Mouse (Mus musculus) cerebellum, adult 9-11 months (tissue): ENCODE measurements around the gene Ddc.

Experiments used
- DNase-seq: peaks from one replicate; pipeline ENCODE4 v3.0.0; 2022

Gene Ddc

DNA sequence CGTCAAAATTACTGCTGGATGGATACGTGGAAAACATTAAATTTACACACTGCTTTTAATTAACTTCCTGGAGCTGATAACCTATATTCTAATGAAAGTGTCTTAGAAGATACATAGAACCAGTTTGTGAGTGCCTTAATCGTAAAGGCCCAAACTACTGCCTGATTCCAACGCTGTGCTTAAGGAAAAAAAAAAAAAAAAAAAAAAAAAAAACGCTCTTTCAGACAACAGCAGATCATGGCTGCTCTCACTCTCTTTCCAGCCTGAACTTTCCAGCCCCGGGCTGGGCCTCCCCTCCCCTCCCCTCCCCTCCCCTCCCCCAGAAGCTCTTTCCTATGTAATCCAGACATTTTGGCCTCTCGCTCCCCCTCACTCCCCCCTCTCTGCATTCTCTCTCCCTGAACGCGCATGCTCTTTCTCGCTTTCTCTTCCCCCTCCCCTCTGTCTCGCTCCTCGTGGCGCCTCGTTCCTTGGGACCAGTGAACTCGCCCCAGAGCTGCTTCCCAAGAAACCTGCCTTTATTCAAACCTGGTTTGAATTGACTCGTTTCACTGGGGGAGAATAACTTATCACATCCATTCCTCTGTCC, 76.5 kb downstream of the Ddc start:
- no peak for DNase-seq

DNA sequence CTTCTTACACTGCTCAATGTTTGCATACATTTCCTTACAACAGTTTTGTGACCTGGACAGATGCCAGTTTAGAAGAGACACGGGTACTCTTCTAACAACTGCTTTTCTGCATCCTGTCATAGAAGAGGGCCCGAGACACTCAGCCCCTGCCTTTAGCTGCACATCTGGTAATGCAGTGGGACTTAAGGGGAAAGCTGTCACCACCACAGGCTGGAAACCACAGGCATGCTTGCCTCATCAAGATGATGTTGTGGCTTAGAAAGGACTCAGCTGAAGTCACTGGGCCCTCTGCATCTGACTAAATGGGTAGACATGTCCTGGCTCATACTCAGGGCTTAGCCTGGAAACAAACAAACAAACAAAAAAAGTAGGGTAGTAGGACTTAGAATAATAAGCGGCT, 77.2 kb downstream of the Ddc start:
- no peak for DNase-seq

DNA sequence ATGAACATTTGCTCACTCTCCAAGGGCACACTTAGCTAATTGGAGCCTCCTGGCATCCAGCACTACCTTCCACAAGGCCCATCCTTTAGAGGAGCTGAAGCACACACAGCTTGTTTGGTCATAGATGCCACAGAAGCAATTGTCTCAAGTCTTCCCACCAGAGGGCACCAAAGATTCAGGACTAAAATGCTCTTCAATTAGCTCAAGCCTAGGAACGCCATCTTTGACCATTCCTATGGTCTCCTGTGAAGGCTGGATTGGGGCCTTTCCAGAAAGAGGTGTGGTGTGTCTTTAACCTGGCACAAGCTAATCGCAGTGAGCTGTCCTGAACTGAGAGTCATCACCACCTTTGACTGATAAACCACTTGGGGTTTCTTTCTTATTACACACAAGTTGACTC, 77.7 kb downstream of the Ddc start:
- peak; percentile 62 for DNase-seq

DNA sequence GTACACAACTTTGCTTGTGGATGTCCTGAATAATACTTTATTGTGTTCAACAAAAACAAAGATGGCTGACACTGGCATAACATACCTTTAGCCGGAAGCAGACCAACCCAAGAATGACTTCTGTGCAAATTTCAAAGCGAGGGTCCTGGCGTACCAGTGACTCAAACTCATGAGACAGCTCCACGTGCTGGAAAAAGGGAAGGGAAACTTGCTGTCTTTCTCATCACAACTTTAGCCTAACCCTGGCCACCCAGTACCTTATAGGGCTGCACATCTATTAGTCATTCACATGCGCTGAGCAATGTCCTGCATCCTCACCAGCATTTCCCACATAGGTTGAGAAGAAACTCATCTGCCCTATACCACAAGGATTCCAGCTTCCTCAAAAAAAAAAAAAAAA, 78.7 kb downstream of the Ddc start:
- no peak for DNase-seq

DNA sequence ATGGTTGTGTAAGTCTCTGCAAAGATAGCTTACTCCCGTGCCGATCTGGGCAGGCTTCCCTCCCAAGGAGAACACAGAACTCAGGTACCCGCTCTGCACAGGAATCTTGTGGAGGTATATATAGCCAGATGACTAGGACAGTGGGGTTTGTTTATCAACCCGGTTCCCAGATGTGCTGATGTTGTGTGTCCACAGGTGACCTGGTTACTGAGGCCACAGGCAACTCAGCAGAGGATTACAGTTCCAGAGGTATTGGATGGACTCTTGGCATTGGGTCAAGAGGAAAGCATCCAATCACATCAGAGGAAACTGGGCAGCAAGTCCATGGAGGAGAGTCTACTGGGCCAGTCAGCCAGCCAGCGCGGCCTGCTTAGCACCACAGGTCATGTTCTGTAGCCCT, 79.1 kb downstream of the Ddc start:
- no peak for DNase-seq

DNA sequence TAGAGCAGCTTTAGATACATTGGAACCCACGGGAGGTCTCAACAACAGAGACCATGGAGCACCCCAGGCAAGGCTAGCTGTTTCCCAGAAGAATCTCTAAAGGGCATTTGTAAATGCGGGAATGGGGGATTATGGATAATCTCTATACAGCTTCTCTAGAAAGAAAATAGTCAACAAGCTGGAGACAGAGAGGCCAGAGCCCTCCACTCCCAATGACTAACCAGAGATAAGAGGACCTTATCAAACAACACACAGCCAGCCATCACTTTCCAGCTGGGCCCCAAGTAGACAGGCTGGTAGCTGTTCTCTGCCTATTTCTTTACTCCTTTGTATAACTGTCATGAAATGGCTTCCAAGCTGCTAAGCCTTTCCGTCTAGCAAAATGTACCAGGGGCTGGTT, 82.2 kb downstream of the Ddc start:
- no peak for DNase-seq

DNA sequence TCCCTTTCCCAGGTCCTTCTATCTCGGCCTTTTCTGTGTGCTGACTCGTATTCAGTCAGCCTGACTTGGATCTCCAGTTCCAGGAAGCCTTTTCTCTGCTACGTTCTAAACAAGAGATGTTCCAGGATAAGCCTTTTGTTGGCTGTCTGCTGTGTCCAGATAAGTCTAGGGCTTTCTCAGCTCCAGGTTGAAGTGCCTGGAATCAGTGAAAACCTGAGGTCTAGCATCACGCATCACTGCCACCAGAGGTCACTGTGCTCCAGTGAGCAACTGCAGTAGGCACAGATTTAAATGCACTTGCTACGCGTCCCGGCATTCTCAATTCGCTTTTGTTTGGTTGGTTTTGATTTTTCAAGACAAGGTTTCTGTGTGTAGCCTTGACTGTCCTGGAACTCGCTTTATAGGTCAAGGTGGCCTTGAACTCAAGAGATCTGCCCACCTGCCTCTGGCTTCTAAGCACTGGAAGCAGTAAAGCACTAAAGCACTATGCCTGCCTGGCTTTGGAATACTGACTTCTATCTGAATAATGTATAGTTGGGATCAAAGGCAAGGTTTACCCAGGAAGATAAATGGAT, 86.0 kb downstream of the Ddc start:
- DNase-seq: peak; percentile 44

DNA sequence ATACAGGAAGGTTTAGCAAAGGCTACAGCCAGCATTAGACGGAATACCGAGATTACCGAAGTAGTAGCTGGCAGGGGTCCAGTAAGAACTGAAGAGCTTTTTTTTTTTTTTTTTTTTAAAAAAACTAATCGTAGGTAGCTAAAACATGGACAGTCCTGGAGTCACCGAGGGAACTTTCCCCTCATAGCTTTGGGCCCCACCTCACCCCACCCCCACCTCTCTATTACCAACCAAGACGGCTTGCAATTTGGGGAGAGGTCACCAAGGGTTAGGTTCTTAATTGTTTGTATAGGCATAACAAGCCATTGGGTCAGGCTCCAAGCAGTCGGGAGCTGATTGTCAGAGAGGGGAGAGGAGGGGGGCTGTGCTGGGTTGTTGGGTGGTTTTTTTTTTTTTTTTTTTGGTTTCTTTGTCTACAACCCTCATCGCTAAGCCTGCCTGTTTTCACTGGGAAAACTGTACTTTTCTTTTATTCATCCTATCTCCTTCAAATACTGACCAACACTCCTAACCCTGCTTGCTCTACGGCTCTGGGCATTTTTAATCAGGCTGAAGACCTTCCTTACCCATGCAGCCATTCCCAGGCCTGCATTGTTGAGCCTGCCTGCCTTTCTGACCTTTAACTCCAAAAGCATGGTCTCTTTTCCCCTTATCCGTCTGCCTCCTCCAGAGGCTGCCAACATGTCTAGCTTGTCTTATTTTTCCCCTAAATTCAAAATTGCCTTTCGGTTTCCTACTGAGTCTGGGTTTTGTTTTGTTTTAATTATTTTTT, 88.4 kb downstream of the Ddc start:
- peak; percentile 31 for DNase-seq

DNA sequence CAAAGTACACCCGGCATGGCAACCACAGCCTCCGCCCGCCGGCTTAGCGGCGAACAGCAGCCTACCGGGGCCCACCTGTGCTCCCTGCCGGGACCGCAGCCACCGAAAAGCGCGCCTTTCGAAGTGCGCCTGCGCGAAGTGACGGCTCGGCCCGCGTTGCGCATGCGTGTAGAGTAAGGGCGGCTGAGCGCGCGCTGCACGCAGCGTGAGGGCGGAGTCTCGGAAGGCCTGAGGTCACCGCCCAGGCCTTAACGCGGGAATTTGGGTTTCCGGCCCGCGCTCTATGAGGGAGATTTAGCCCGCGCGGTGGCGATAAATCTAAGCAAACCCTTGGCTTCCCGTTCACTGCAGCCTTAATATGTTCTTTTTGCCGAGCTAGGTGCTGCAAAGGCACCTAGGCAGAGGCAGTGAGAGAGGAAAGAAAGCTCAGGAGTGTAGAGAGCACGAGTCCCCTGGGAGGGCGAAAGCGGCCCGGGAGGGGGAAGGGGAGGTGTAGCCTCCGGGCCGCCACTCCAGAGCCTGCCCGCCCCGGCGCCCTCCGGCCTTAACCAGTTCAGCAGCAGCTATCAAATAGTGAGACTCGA, 89.0 kb downstream of the Ddc start, which contains the start of gene Fignl1:
Fignl1 (minus strand) TSS at position 143 of the 584 bp plus-strand sequence.
- DNase-seq: peak; percentile 94

DNA sequence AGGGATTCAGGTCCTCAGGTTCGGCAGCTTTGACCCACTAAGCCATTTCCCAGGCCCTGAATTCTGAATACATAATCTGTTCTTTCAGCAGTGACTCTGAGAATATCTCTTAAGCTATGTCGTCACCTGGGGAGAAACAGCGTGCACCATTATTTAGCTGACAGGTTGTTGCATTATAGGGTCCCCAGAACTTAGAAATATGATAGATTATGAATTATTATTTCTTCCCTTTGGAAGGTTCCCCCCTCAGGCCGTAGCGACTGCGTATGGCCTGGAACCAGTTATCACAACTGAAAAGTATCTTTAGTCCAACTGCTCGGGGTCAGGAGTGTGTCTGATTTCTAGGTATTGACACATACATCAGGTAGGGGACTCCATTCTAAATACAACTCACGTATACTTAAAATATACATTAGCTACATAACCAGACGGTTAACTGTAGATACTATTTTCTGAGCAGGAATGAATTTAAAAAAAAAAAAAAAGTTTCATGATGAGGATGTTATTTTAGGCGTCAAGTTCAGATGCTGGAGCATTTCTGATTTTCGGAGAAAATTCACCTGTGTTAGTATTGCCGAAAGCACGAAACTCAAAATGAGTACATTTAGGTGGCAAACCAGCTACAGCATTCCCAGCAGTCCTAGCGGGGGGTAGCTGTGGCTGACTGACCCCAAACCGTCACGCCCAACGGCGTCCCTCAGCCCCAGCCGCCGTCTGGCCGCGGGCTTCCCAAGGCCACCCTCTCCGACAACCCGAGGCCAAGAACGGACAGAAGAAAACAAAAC, 89.7 kb downstream of the Ddc start:
- no peak for DNase-seq

DNA sequence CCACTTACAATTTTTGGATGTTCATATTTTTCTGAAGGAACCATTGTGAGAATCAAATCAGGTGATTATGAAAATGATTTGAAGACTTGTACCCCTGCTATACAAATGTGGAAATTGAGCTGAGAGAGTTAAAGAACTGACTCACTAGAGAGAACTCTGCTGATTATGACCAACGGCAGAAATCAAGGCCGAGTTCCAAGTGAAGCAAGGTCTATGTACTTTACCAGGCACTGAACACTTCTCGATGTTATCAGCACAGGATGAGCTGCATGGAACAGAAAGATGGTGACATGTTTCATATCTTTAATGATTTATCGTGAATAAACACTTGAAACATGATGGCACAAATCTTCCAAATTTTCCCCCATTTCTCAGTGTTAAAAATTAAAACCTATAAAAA, 92.0 kb downstream of the Ddc start:
- no peak for DNase-seq

DNA sequence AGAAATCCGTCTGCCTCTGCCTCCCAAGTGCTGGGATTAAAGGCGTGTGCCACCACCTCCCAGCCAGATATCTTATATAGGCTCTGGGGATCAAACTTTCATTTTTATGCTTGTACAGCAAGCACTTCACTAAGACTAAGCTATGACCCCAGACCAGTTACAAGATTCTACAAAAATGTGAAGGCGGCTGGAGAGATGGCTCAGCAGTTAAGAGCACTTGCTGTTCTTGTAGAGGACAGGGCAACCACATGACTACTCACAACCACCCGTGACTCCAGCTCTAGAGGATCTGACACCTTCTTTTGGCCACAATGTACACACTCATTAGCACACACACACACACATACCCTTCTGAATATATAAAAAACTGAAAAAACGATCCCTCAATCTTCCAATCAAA, 93.5 kb downstream of the Ddc start:
- DNase-seq: no peak

DNA sequence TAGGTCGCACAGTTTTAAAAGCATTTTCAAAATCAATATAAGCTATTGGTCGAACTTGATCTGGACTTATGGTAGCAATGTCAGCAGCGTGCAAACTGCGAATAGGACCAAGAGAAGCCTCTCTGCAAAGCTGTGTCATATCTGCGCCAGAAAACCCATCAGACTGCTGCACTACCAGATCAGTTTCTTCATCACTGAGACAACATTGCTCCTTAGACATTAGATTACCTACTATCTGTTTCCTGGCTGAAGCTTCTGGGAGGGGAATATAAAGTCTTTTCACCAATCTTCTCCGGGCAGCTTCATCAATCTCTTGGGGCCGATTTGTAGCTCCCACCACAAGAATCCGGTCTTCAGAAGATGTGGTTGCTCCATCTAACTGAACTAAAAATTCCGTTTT, 96.9 kb downstream of the Ddc start:
- no peak for DNase-seq

DNA sequence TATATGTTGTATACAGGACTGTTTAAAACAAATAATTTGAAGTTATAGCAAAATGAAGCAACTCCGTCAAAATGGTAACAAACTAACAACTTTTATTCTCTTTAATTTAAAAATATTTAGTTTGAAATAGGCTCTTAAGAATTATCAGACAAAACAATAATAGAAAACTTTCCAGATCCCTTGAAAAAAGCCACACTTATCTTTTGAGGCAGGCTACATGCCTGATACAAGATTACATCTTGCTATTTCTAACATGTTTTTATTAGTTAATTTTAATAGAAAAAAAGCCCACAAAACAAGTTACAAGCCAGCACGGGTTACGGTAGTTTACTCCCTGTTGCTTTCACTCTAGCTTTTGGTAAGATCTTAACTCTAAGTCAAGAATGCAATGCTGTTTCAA, 97.6 kb downstream of the Ddc start:
- no peak for DNase-seq

DNA sequence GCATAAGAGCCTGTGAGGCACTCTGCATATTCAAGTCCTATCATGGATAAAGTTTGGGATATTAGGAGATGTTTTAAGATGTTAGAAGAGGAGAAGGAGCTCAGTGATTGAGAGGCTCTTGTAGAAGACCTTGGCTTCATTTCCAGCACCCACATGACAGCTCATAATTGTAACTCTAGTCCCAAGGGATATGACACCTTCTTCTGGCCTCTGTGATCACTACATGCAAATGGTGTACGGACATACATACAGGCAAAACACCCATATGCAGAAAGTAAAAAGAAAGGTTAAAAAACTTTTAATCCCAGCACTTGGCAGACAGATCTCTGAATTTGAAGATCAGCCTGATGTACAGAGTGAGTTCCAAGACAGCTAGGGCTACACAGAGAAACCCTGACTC, 99.3 kb downstream of the Ddc start:
- no peak for DNase-seq

DNA sequence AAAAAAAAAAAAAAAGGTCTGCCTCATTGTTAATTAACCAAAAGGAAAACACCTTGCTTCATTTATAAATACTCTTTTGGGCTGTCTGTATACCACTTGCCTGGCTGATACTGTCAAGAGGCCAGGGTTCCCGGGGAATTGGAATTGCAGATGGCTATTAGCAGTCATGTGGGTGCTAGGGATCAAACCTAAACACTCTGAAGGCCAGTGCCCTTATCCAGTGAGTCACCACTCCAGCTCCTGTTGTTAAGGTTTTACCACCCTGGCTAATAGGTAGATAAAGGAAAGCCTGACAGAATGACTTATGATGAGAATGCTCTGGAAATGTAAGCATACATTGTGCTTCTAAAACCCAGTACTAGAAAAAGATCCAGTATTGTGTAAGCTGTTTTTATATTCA, 103.3 kb downstream of the Ddc start:
- DNase-seq: no peak

DNA sequence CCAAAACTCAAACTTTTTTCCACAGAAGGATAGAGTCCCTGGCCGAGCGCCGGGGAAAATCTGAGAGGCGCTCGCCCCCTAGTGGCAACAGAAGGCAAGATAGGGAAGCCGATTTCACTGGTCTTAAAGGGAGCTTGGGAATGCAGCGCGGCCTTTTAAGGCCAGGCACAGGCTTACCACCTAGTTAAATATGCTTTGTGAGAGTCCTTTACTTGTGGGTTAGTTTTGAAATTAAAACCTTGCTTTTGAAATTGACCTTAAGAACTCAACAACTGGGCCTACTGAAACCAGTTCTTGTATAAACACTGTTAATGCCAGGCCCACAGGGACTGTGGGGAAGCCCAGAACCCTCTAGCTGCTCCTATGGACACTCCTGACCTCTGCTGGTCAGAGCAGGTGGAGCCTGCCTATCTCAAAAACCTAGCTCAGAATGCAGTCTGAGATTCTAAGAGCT, 109.4 kb downstream of the Ddc start:
- DNase-seq: peak; percentile 40

DNA sequence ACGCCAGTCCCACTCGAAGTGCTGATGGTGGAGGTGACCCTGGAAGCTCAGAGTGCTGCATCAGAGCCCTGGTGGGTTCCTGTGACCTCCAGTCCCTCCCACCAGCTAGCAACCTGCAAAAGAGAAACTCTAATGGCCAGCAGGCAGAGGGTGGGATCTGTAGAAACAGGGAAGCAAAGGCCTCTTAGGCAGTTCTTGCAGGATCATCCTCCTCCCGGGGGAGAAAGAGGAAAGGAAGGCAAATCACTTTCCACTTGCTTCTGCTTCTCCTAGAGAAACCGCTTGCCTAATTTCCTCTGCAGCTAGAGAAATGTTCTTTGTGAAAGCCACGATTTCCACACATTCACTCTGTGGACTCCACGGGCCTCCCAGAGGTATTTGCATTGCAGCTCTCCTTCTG, 112.5 kb downstream of the Ddc start:
- no peak for DNase-seq

DNA sequence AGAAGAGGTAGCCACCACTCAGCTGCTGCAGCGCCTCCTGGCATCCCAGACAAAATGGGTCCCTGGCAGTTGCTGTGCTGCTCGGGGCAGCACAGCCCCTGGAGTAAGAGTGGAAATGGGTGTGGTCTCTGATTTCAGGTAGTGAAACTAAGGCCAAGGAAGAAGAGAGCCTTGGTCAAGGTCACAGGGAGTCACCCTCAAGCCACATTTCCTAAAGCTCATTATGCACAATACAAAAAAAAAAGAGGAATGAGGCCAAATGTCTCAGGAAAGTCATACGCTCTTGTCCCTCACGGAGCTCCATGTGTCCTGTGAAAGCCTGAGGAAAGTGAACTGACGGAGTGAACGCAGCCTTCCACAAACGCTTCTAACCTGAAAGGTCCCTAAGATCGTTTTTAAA, 116.2 kb downstream of the Ddc start:
- DNase-seq: no peak

DNA sequence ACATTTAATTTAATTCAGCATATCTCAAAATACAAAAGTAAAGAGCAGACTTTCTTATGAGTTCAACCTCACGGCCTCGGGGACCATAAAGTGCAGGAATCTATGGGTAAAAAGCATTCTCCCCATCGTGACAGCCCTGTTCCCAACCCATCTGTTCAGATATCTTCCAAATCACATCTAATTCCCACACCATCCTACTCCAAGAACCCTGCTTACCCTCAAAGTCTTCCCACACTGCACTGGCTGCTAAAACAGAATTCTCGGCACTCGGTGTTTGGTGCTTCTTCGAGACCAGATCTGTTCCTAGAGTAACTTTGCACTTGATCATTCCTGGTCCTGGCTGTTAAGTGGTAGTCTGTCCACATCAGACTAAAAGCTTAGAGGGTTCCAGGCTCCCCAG, 119.6 kb downstream of the Ddc start:
- DNase-seq: no peak

DNA sequence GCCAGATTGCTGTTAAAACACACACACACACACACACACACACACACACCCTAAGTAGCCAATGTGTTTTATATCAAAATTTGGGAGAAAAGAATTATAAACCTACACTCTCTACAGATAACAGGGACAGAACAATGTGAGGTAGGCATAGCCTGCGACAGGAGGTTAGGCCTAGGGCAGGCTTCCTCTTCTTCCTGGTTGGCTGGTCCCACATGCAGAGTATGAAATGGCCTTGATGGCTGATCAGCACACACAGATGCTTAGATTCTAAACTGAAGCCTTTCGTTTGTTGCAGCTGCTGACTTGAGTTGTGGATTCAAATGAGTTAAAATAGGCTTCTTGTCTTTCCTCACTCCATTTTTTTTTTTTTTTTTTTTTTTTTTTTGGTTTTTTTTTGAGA, 120.1 kb downstream of the Ddc start:
- no peak for DNase-seq

DNA sequence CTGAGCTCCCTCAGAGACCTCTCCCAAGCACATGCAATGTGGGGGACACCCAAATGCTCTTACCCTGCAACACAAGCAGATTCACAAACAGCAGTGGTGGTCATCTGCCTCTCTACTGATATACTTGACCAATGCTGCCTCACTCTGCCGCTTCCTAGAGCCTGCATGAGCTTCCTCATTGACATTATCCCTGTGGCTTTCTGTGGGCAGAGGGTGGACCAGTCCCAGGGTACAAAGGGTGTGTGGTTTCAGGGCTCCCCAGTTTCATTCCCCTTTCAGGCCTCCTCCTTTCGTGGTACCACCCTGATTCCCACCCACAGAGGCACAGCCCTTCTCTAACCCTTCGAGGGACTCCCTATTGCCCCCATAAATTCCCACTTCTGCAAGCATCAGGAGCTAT, 120.7 kb downstream of the Ddc start:
- no peak for DNase-seq

DNA sequence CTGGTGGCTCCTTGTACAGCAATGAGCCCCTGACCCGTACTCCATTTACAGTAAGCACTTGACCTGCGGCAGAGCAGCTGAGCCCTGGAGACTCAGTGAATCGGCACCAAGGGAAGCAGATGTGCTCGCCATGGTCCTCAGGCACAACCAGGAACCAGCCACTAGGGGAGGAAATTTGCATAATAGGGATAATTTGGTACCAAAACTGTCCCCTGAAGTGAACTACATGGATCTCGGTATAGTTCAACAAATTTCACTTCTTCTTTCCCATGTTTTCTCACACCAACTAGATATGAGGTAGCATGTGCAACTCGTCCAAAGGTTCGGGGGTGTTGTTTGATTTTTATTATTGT, 121.1 kb downstream of the Ddc start:
- no peak for DNase-seq
